Mouse (Mus musculus) liver, adult 2 months (tissue): ENCODE data around the gene Pla2g10. TPM values are rescaled to one million over a fixed set of nuclear protein-coding genes. Genes with fewer than 3 reads are reported as not detected.
"Not testable (repeated sequence)": the region's sequence is repeated elsewhere in the genome, so short reads cannot be mapped to it uniquely, and the experiment has no call there.

Experiments used
- DNase-seq: peaks from one replicate; pipeline ENCODE4 v3.0.0-alpha.2; 2011; ENCODE audit warnings: low read depth, low spot score; ENCODE audit errors: extremely low read depth
- H3K27ac ChIP-seq: fragments of 200-500 bp; replicated peaks from 2 replicates; pipeline ENCODE4 v1.5.1; 2012; ENCODE audit warnings: low read depth, mild to moderate bottlenecking, control low read depth, inconsistent platforms, low read length; ENCODE audit not compliant: insufficient read depth
- H3K27me3 ChIP-seq: fragments of 200-500 bp; 2 replicates; pipeline ENCODE4 v1.6.1; 2012; ENCODE audit warnings: mild to moderate bottlenecking, moderate library complexity, low read length, inconsistent platforms; ENCODE audit not compliant: control insufficient read depth, insufficient read depth
- H3K36me3 ChIP-seq: fragments of 200-500 bp; 2 replicates; pipeline ENCODE4 v1.6.1; 2012; ENCODE audit warnings: low read length, inconsistent platforms; ENCODE audit not compliant: control insufficient read depth, insufficient read depth
- H3K4me1 ChIP-seq: fragments of 200-500 bp; 2 replicates; pipeline ENCODE4 v1.6.1; 2011; ENCODE audit warnings: low read length; ENCODE audit not compliant: control insufficient read depth, insufficient read depth
- H3K4me3 ChIP-seq: fragments of 200-500 bp; 2 replicates; pipeline ENCODE4 v1.5.1; 2011; ENCODE audit warnings: low read depth, mild to moderate bottlenecking, control low read depth, low read length, moderate library complexity; ENCODE audit not compliant: insufficient read depth
- H3K79me2 ChIP-seq: fragments of 200-500 bp; 2 replicates; pipeline ENCODE4 v1.6.1; 2012; ENCODE audit warnings: inconsistent platforms, mild to moderate bottlenecking, low read length, moderate library complexity; ENCODE audit not compliant: control insufficient read depth, insufficient read depth
- H3K9ac ChIP-seq: fragments of 200-500 bp; 2 replicates; pipeline ENCODE4 v1.6.1; 2012; ENCODE audit warnings: low read depth, mild to moderate bottlenecking, control low read depth, inconsistent platforms, low read length
- CTCF ChIP-seq: fragments of 200-500 bp; IDR thresholded peaks from 2 replicates; pipeline ENCODE4 v1.5.1; 2011; ENCODE audit warnings: low read depth, low read length, control low read depth
- POLR2A ChIP-seq: fragments of 200-500 bp; IDR thresholded peaks from 2 replicates; pipeline ENCODE4 v1.6.1; 2011; ENCODE audit warnings: low read length, control low read depth; ENCODE audit not compliant: insufficient read depth; ENCODE audit errors: extremely low read depth
- WGBS: fragments of 180-500 bp; shearing (Covaris S2); methylation state at CpG from one replicate; pipeline ENCODE4 v1.1.7; 2018; 5-methylcytosine and 5-hydroxymethylcytosine counted together
- polyA plus RNA-seq: library from polyadenylated mRNA; depleted of rRNA; stranded (reverse); fragments of >200 nt; gene quantifications from 2 replicates; pipeline ENCODE4 v1.2.3, GENCODE M21; 2012
- total RNA-seq: library from RNA; depleted of rRNA; stranded (reverse); fragments of >200 nt; gene quantifications from 2 replicates; pipeline ENCODE4 v1.2.3, GENCODE M21; 2014

Pla2g10 gene
- total and polyA plus RNA-seq, 2 experiments: not detected

GRCm38 (mm10) chr16:13674511-13674910 is 56.3 kb downstream of the Pla2g10 start:
- no peak for TF ChIP-seq CTCF
- no peak for TF ChIP-seq POLR2A
- no peak overlapping the region for H3K27ac ChIP-seq
- peak; percentile 40 for DNase-seq
- H3K9ac ChIP-seq: no peak overlapping the region
- no peaks in the 10 kb centered on the region for H3K27me3 ChIP-seq
- peaks cover 13% of the 10 kb centered on the region; the same call in 1 of the 2 replicates for H3K79me2 ChIP-seq
- H3K4me3 ChIP-seq: no peak overlapping the region
- peaks cover 19% of the 10 kb centered on the region for H3K36me3 ChIP-seq
- peaks cover 7% of the 10 kb centered on the region for H3K4me1 ChIP-seq
- 15% methylated on average over 3 of the region's 3 CpGs for WGBS

- H3K27me3 ChIP-seq: no peaks in the 10 kb centered on the region
- TF ChIP-seq POLR2A (no peak), CTCF (no peak)
- H3K79me2 ChIP-seq: peaks cover 13% of the 10 kb centered on the region; the same call in 1 of the 2 replicates
- peak overlapping the region; percentile 45 for H3K27ac ChIP-seq
- WGBS: 35% methylated on average over 5 of the region's 5 CpGs
- peaks cover 17% of the 10 kb centered on the region for H3K36me3 ChIP-seq
- no peak overlapping the region for H3K9ac ChIP-seq
- DNase-seq: no peak
- H3K4me3 ChIP-seq: 0 out of 2 replicates have a peak overlapping the region, but pooled peaks have one; percentile 83
- peaks cover 10% of the 10 kb centered on the region for H3K4me1 ChIP-seq
Observed at GRCm38 (mm10) chr16:13673114-13673513, 57.7 kb downstream of the Pla2g10 start.

- Histone ChIP-seq H3K4me1 (peaks cover 6% of the 10 kb centered on the region), H3K9ac (peak overlapping the region; percentile 99), H3K36me3 (peaks cover 11% of the 10 kb centered on the region), H3K79me2 (peaks cover 13% of the 10 kb centered on the region; the same call in 1 of the 2 replicates), H3K4me3 (peak overlapping the region; percentile 83), H3K27ac (peak overlapping the region; percentile 94), H3K27me3 (no peaks in the 10 kb centered on the region)
- no peak for TF ChIP-seq CTCF
- no peak for TF ChIP-seq POLR2A
- under 1% methylated on average over 20 of the region's 20 CpGs for WGBS
- DNase-seq: peak; percentile 93
Observed at GRCm38 (mm10) chr16:13672386-13672898, 58.3 kb downstream of the Pla2g10 start.

GRCm38 (mm10) chr16:13671685-13672385 is 58.9 kb downstream of the Pla2g10 start, which contains the start of the genes Bfar and 3110001I22Rik:
TSS of gene Bfar (plus strand) at chr16:13671858.
TSS of gene 3110001I22Rik (plus strand) at chr16:13671929.
- under 1% methylated on average over 54 of the region's 54 CpGs for WGBS
- H3K9ac ChIP-seq: peak within 1 kb of the TSS; percentile 99
- H3K27me3 ChIP-seq: no peaks in the 10 kb centered on the region
- peak within 1 kb of the TSS; percentile 94 for H3K27ac ChIP-seq
- peaks cover 5% of the 10 kb centered on the region for H3K36me3 ChIP-seq
- peaks cover 11% of the 10 kb centered on the region; the same call in 1 of the 2 replicates for H3K79me2 ChIP-seq
- peak within 1 kb of the TSS; percentile 83 for H3K4me3 ChIP-seq
- DNase-seq: peak; percentile 87
- peak; percentile 78; the same call in 1 of the 2 replicates for TF ChIP-seq POLR2A
- no peak for TF ChIP-seq CTCF
- H3K4me1 ChIP-seq: peaks cover 6% of the 10 kb centered on the region

GRCm38 (mm10) chr16:13670896-13671295 is 59.9 kb downstream of the Pla2g10 start:
- not testable (repeated sequence) for H3K4me3 ChIP-seq, H3K9ac ChIP-seq, H3K4me1 ChIP-seq, H3K36me3 ChIP-seq, H3K27ac ChIP-seq, H3K79me2 ChIP-seq, H3K27me3 ChIP-seq, DNase-seq
- WGBS: 72% methylated on average over 5 of the region's 5 CpGs

GRCm38 (mm10) chr16:13669282-13669681 is 61.5 kb downstream of the Pla2g10 start:
- WGBS: 100% methylated on average over 1 of the region's 1 CpGs
- peaks cover 4% of the 10 kb centered on the region; the same call in 1 of the 2 replicates for H3K79me2 ChIP-seq
- DNase-seq: no peak
- TF ChIP-seq POLR2A (no peak), CTCF (no peak)
- H3K36me3 ChIP-seq: peaks cover 8% of the 10 kb centered on the region
- no peak overlapping the region for H3K4me3 ChIP-seq
- H3K27me3 ChIP-seq: no peaks in the 10 kb centered on the region
- H3K4me1 ChIP-seq: peaks cover 6% of the 10 kb centered on the region
- H3K27ac ChIP-seq: no peak overlapping the region
- no peak overlapping the region for H3K9ac ChIP-seq
